Mouse (Mus musculus): ENCODE data around the gene Sec61b.

Sec61b gene

GRCm38 (mm10) chr4:47473968-47474729, at the start of gene Sec61b, which contains the start of gene Alg2:
Gene Sec61b, plus strand, starts transcription at chr4:47474658.
Gene Alg2, minus strand, starts transcription at chr4:47474333.
- DNase-seq (ENCODE audit: extremely low read depth, insufficient read length, low spot score) = peak; percentile 94

GRCm38 (mm10) chr4:47425247-47425830, 49.1 kb upstream of the Sec61b start:
- DNase-seq (ENCODE audit: extremely low read depth, insufficient read length, low spot score) = no peak

GRCm38 (mm10) chr4:47427606-47428005, 46.9 kb upstream of the Sec61b start:
- DNase-seq (ENCODE audit: extremely low read depth, insufficient read length, low spot score) = no peak

DNA sequence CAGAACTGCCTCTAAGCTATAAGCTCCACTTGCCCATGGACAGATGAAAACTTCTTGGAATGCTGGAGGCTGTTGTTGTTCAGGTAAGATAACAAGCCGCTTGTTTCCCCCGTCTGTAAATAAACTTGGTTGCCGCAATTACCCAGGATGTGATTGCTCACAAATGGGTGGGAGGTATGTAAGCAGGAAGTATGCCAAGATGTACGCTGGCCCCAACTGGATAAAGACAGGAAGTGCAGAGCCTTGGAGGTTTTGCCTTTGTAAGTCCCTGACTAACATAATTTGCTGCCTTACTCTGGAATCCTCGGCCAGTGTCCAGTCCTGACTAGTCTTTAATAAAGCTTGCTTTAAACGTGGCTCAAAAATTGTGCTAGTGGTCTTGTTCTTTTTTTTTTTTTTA, 43.9 kb upstream of the Sec61b start:
- DNase-seq (ENCODE audit: extremely low read depth, insufficient read length, low spot score) = no peak

- DNase-seq (ENCODE audit: extremely low read depth, insufficient read length, low spot score) = no peak
Measured at GRCm38 (mm10) chr4:47431081-47431480, 43.4 kb upstream of the Sec61b start.

GRCm38 (mm10) chr4:47432766-47433165, 41.7 kb upstream of the Sec61b start:
- DNase-seq (ENCODE audit: extremely low read depth, insufficient read length, low spot score) = no peak

DNA sequence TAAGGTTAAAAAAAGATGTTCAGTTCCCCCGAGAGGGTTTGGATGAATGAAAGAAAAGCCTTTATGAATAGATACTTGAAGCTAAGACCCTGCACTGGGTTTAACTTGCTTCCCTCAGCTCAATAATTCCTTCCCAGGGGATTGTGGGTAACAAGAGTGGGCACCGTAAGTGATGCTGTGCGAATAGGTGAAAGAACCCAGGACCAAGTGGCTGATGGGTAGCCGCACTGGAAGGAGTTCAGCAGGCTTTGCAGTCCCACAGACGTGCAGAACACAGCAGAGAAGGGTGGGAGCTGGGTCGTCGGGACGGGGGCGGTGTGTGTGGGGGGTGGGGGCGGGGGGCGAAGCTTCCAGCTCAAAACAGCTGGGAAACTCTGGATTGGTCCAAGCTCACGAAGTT, 39.3 kb upstream of the Sec61b start:
- no peak for DNase-seq (ENCODE audit: extremely low read depth, insufficient read length, low spot score)

DNA sequence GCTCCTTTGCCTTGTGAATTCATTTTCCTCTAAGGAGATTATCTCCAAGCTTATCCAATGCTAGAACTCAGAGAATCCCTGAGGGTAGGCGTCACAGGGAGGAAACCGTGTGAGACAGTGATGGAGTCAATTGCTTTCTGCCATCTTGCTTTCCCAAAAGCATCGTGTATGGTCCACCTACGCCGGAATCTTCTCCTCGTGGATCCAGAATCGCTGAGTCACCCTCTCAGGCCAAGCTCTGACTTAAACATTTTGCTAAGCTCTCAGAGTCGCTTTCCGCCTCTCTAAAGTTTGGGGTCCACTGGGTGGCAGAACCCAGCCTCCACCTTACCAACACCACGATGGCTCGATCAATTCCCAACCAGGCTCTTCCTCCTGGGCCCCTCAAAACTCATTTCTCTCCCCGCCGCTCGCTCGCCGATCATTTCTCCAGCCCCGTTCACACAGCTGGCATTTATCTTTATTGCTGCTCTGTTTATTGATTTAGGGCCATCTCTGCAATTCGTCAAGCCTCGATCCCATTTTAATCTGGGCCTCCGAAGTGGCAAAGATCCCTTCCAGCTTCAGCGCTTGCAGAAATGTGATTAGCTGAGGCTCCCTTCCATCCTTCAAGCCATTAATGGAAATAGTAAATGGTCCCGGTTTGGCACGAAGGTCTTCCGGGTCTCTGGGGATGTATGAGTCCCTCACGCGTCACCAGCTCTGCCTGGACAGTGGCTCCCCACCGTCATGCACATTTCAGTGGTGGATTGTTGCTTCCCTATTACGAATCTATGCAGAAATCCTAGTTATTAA, 38.7 kb upstream of the Sec61b start:
- no peak for DNase-seq (ENCODE audit: extremely low read depth, insufficient read length, low spot score)

DNA sequence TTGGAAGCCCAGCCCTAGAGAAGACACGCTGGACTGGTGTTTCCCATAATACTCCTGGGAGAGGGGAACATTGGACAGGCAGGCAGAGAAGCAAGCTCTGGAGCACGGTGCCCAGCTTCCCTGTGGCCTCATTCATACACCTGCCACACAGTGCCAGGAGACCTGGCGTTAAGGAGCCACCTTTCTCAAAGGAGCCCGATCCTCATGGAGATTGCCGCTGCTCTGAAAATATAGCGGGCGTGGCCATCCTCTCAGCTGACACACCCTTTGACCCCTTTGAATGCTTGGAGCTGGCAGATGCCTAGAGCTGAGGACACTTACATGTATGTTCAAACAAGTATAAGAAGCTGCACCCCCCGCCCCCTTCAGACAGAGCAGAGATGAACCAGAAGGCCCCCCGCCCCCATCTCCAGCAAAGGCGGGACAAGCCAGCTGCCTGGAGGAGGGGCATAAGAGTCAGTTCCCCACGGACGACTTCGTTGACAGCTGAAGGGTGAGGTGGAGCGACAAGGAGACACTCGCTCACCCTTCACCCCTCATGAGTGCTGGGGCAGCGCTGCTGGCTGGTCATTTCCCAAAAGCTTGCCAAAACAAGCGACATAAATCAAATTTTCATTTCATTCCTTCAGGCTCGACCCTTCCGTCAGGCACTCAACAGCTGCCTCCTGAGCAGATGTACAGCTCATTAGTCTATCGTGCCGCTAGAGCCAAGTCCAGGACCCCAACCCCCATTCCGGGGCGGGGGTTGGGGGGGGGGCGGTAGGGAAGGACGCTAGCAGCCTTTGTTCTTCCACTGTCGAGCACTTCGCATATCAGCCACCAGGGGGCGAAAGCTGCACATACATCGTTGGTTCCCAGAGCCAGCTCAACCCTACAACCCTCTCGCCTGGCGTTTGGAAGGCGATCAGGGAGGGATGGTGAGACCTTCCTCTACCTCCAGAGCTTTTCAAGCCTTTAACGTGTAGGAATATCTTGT, 36.8 kb upstream of the Sec61b start:
- DNase-seq (ENCODE audit: extremely low read depth, insufficient read length, low spot score) = peak; percentile 69

GRCm38 (mm10) chr4:47438956-47439355, 35.5 kb upstream of the Sec61b start:
- DNase-seq (ENCODE audit: extremely low read depth, insufficient read length, low spot score) = no peak

- DNase-seq (ENCODE audit: extremely low read depth, insufficient read length, low spot score) = no peak
Measured at GRCm38 (mm10) chr4:47440951-47441350, 33.5 kb upstream of the Sec61b start.

DNA sequence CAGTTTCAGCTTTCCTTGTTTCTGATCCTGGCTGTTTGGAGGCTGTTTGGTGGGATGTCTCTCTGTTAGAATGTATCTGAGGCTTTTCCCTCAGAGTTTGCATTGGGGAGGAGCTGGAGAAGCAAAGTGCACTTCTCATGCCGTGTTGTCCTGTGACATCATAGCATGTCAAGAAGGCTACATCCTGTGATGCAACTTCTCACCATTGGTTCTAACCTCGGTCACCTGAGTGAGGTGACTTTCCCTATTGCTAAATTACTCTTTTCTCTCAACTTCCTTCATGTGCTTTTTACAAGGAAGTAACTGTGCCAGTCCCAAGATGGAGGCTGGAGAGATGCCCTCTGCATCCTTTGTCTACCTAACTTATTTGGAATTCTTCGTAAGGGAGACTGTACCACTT, 25.9 kb upstream of the Sec61b start:
- DNase-seq (ENCODE audit: extremely low read depth, insufficient read length, low spot score) = no peak

GRCm38 (mm10) chr4:47449116-47449515, 25.3 kb upstream of the Sec61b start:
- no peak for DNase-seq (ENCODE audit: extremely low read depth, insufficient read length, low spot score)

GRCm38 (mm10) chr4:47449586-47450522, 24.6 kb upstream of the Sec61b start:
- DNase-seq (ENCODE audit: extremely low read depth, insufficient read length, low spot score) = no peak

- no peak for DNase-seq (ENCODE audit: extremely low read depth, insufficient read length, low spot score)
Measured at GRCm38 (mm10) chr4:47467196-47467595, 7.3 kb upstream of the Sec61b start.

DNA sequence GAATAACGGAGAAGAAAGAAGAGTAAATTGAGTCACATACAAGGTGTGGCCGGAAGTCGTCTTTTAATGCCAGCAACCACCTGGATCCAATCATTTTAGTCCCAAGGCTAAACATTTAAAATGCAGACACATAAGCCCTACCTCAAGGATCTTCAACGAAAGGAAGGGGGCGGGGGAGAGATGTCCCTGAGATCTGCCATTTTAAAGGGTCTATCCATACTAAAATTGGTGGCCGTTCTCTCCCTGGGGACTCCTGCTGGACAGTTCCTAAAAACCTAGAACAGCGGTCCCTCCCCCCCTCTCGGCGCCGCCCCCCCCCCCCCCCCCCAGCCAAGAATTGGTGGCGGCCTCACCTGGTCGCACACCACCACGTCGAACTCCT, 881 bp upstream of the Sec61b start:
- DNase-seq (ENCODE audit: extremely low read depth, insufficient read length, low spot score) = no peak

DNA sequence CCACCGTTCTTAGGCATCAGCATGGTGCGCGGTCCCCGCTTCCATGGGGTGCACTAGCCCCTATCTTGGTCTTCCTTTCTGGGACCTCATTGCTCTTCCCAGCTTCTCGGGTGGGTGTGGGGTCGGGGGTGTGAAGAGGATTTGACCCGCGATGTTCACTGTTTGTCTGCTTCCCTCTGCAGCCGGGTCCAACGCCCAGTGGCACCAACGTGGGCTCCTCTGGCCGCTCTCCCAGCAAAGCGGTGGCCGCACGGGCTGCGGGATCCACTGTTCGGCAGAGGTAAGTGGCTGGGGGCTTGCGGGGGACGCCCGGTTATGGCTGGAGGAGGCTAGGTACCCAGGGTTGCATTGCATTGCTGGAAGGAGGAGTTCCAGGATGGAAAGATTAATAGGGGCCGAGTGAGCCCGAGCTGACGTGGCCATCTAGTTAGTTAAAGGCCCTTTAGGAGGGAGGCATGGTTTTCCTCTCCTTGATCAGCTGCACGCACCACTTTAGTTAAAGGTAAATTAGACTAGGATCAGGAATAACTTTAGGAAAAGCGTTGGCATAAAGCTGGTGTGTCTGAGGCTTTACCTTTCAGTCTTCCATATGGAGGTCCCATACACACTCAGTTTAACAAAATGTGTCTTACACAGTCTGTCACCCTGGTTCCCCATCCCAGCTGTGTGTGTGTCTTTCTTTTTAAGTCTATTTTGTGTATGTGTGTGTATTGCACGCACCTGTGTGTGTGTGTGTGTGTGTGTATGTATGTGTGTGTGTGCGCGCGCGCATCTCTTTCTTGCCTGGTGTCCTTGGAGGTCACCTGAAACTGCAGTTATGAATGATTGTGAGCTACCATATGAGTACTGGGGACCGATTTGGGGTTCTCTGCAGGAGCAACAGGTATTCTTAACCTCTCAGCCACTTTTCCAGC, 529 bp downstream of the Sec61b start:
- DNase-seq (ENCODE audit: extremely low read depth, insufficient read length, low spot score) = no peak

- DNase-seq (ENCODE audit: extremely low read depth, insufficient read length, low spot score) = no peak
Measured at GRCm38 (mm10) chr4:47477539-47477938, 3.1 kb downstream of the Sec61b start.

All from 3134 (cell line).